Mouse (Mus musculus): ENCODE data around the gene Mkrn2os.

Mkrn2os gene

DNA sequence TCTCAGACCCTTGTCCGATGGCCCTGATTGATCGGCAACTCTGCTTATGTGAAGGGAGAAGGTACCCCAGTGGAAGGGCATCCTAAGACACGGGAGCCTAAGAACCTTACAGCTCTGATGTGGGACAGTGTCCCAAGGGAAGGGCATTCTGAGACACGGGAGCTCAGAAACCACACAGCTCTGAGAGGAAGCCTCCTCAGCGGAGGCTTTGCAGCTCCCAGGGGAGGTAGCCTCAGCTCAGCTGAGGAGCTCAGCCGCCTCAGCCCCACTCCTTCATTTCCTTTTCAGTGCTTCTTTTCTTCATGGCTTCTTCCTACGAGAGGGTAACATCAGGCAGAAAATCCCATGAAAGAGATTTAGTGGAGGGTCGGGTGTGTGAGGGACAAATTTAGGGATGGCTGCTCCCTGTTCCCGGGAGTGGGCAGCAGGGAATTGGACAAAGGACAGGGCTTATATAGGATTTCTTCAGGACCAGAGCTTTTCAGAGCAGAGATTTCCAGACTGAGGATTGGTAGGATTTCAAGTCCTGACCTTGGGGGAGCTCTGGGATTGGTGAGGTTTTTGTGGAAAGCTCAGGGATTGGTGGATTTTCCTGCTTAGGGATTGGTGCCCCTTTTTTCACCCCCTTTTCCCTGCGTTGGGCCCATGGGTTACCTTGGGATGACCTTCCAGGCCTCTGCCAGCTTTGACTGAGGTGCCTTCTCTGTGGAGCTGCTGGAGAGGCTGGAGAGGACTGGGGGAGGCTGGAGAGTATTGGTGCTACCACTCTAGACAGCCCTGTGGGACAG, 9.9 kb downstream of the Mkrn2os start:
- WGBS: 84% methylated on average over 10 of the region's 10 CpGs

DNA sequence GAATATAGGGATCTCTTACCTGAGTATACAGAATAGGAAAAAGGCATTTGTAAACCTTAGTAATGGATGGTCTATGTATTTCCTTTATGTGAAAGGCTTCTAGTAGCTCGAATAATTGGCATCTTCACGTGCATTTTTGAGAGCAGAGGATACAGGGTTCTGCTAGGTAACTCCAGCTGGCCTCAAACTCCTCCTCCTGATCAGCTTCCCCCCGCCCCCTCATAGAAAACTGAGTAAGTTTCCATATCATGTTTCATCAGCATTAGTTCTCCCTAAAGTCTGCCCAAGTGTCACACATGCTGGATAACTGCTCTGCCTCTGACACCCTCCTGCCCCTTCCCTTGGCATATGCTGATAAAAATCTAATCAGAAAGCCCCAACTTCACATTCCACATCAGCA, 11.6 kb downstream of the Mkrn2os start:
- whole genome bisulfite sequencing: 80% methylated on average over 3 of the region's 3 CpGs

- 85% methylated on average over 9 of the region's 9 CpGs for WGBS
Observed at GRCm38 (mm10) chr6:115577941-115578340, 14.4 kb downstream of the Mkrn2os start.

GRCm38 (mm10) chr6:115577407-115577806, 15.0 kb downstream of the Mkrn2os start:
- WGBS: 88% methylated on average over 5 of the region's 5 CpGs

GRCm38 (mm10) chr6:115574171-115574570, 18.2 kb downstream of the Mkrn2os start:
- 69% methylated on average over 7 of the region's 7 CpGs for whole genome bisulfite sequencing

DNA sequence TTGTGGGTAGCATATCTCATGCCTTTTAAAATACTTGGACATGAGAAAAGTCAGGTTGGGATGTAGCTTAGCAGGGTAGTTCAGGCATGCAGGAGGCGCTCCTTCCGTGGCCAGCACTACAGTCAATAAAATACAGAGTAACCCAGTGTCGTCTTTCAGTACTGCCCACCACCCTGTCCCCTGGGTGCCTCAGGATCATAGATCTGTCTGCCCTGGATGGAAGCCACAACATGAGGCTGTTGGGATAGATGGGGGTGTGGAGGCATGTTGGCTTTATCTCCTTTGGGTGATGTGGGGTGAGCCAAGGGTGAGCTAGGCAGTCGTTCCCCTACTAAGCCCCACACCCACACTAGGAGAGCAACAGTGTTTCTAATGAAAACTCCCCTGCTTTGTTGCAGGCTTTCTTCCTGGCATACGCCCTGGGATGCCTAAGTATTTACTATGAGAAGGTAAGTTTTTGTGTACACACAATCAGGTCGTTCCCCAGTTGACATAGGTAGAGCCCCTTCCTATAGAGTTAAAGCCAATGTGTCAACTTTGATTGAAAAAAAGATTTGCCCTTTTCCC, 26.8 kb downstream of the Mkrn2os start:
- WGBS: 95% methylated on average over 6 of the region's 6 CpGs

GRCm38 (mm10) chr6:115559651-115560632, 32.4 kb downstream of the Mkrn2os start:
- WGBS: 82% methylated on average over 21 of the region's 21 CpGs

DNA sequence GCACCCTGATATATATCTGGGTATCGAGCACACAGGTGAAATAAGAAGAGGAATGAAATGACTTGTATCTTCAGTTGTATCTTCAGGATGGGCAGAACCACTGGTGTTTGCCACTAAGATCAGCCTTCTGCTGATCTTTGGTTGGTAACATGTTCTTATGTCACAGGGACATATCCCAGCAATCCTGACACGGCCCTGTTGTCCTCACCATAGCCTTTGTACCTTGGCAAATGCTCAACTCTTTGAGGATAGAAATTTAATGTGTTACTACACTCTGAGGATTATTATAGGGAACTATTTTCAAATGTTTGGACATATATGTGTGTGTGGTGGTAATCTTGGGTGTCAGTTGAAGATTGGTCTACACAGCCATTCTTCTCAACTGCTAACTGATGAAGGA, 34.2 kb downstream of the Mkrn2os start:
- 99% methylated on average over 2 of the region's 2 CpGs for WGBS

- 49% methylated on average over 5 of the region's 5 CpGs for WGBS
Observed at GRCm38 (mm10) chr6:115555485-115555884, 36.9 kb downstream of the Mkrn2os start.

DNA sequence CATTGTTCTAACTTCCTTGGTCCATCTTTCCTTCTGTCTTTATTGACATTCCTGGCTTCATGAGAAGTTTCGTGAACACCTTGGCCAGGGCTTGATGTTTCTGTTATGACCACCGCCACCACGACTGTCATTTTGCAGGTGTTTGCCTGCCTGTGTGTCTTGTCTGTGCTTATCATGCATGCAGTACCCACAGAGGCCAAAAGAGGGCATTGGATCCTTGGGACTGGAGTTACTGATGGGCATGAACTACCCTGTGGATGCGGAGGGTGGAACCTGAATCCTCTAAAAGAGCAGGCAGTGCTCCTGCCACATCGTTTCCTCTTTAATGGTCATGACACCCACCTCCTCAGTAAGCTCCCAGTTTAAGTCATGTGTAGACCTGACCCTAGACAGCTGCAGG, 46.1 kb downstream of the Mkrn2os start:
- 86% methylated on average over 5 of the region's 5 CpGs for WGBS

DNA sequence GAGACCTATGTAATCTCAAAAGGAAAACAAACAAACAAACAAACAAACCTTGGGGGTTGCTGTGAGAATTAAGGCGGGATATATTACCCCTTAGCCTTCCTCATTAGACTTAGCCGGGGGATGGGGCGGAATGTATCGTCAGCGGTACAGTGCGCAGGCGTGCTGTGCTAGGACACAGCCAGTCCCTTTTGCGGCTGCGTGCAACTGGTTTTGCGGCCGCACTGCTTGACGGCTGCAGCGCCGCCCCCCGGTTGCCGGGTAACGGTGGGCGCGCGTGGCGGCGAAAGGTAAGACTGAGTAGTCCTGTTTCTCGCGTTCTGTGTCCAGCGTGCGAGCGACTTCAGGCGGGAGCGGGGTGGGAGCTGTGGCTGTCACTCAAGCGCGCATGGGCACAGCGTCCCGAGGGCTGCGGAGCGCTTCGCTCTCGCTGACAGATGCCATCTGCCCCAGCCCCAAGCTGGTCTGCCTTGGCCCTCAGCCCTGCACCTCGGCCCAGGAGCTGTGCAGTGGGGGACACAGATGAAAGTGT, 47.9 kb downstream of the Mkrn2os start, which contains the start of gene Tsen2:
TSS of gene Tsen2 (plus strand) at position 223 of the 529 bp plus-strand sequence.
- under 1% methylated on average over 38 of the region's 38 CpGs for WGBS

DNA sequence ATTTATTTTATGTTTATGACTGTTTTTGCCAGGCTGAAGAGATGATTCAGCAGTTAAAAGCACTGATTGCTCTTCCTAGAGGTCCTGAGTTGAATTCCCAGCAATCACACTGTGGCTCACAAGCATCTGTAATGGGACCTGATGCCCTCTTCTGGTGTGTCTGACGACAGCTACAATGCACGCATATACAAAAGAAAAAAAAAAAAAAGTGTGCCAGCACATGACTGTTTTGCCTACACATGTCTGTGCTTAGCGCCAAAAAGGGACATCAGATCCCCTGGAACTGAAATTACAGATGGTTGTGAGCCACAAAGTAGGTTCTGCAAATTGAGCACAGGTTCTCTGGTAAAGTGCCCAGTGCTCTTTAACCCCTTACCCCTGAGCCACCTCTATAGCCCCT, 50.0 kb downstream of the Mkrn2os start:
- WGBS: 35% methylated on average over 3 of the region's 3 CpGs

DNA sequence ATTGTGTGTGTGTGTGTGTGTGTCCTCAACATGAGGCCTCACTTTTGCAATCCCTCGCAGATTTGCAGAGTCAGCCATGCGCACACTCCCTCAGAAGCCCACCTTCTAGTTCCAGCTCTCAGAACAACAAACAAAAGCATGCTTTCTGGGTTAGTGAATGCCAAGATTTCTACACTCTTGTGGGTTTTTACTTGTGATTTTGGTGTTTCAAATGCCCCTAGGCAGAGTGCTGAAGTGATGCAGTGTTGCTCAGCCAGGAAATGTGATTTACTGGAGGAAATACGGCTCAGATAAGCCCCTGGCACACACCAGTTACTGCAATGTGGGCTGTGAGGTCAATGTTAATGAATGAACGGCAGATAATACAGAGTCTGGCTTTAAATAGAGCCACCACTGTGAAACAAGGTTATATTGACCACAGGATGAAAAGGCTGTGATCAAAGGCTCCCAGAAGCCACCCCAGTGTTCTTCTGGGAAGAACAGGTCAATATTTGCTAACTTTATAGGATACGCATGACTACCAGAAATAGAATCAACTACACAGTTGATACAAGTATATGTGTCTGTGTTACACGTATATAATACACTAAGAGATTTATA, 50.6 kb downstream of the Mkrn2os start:
- 55% methylated on average over 6 of the region's 6 CpGs for WGBS

DNA sequence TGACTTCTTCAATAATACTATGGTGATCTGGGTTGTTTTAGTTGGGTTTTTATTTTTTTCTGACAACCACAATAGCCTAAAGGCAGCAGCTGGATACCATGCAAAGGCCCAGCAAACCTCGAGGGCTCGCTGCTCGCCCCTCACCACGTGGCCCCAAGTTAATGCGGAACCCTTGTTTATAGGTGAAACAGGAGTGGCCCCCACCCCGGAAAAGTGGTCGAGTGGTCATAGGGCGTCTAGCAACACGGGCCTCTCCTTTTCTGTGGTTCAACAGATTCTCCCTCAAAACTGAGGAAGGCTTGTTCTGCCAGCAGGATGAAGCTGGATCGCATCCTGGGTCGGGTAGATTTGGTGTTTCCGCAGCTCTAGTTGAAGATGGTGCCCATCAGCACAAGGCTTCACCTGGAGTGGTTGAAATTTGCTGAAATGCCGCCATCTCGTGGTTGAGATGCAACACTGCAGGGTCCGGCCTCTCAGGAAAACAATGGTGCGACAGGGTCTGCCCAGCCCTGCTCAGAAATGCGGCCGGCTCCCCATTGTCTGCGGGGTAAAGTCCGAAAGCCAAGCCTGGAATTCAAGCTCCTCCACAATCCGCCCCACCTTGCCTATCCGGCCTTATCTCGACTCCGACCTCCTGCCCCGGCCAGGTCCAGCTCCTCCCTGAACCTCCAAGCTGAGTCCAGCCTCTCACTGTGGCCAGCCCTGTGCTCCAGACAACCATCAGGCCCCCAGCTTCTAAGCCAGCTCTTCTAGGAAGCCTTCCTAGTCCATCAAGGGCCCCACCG, 53.5 kb downstream of the Mkrn2os start:
- WGBS: 20% methylated on average over 26 of the region's 26 CpGs

DNA sequence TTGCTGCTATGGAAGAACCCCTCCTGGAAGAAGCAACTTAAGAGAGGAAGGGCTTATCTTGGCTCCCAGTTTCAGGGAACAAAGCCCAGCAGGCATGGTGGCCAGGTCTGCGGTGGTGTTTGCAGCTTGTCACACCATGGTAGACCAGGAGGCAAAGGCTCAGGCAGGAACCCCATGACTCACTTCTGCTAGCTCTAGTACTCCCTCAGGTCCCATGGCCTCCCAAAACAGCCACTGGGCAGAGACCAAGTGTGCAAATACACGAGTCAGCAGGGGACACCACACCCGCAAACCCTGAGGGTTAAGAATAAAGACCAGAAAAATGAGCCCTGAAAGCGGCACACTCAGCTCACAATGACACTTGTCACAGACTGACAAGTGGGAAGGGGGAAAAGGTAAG, 56.2 kb downstream of the Mkrn2os start:
- 75% methylated on average over 4 of the region's 4 CpGs for WGBS

DNA sequence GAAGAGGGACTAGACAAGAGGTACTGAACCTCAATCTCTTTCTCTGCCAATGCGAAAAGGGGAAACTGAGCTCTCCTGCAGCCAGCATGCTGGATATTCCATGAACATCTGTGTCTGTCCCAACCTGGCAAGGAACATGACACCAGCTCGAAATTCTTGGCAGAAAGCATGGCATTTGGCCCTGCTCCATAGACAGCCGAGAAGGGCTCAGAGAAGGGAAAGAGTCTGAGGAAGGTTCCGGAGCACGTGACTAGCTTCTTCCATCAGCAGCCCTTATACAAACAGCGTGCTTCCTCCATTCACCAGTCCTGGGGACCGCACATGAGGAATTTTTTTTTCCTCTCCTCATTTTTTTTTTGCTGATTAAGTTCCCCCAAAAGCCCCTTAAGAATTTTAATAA, 57.8 kb downstream of the Mkrn2os start:
- 35% methylated on average over 7 of the region's 7 CpGs for WGBS
